Mouse (Mus musculus) activated CD4-positive, CD25-positive, alpha-beta regulatory T cell, adult 4 months (primary cell): Measurements from ENCODE around the gene Insig1. TPM values are rescaled to one million over a fixed set of nuclear protein-coding genes. Genes with fewer than 3 reads are reported as not detected.
A peak's percentile ranks its signal among the peaks of the same experiment; 100 is the strongest.

Experiments
- ATAC-seq: one replicate; pipeline ENCODE4 v1.8.0; 2017
- polyA plus RNA-seq, 2 experiments: library from polyadenylated mRNA; unstranded; fragments of 100-300 nt; shearing (Covaris generic); gene quantifications; one replicate each; pipeline ENCODE4 v1.2.1; 2017

The Insig1 gene
- polyA plus RNA-seq, 2 experiments from 2014 or later: 30.3 to 38.1 TPM

- ATAC-seq: no peak
These were observed 5.9 kb upstream of the Insig1 start for GRCm38 (mm10) chr5:28065275-28065674.

GRCm38 (mm10) chr5:28066311-28066710 is 4.9 kb upstream of the Insig1 start:
- ATAC-seq: no peak

GRCm38 (mm10) chr5:28070149-28070827 is 875 bp upstream of the Insig1 start:
- no peak for ATAC-seq

- ATAC-seq: peak; percentile 78
These were observed 477 bp downstream of the Insig1 start for GRCm38 (mm10) chr5:28071456-28072223.

GRCm38 (mm10) chr5:28079431-28079830 is 8.3 kb downstream of the Insig1 start:
- ATAC-seq: no peak

GRCm38 (mm10) chr5:28081127-28081526 is 10.0 kb downstream of the Insig1 start:
- no peak for ATAC-seq

GRCm38 (mm10) chr5:28081822-28082221 is 10.7 kb downstream of the Insig1 start:
- ATAC-seq: no peak

- no peak for ATAC-seq
These were observed 11.1 kb downstream of the Insig1 start for GRCm38 (mm10) chr5:28082312-28082711.

GRCm38 (mm10) chr5:28082796-28083195 is 11.6 kb downstream of the Insig1 start:
- ATAC-seq: no peak

GRCm38 (mm10) chr5:28084743-28085142 is 13.6 kb downstream of the Insig1 start:
- ATAC-seq: no peak

GRCm38 (mm10) chr5:28090547-28090946 is 19.4 kb downstream of the Insig1 start:
- ATAC-seq: no peak

- ATAC-seq: no peak
These were observed 21.2 kb downstream of the Insig1 start for GRCm38 (mm10) chr5:28092327-28092726.

- ATAC-seq: no peak
These were observed 22.7 kb downstream of the Insig1 start for GRCm38 (mm10) chr5:28093874-28094273.

GRCm38 (mm10) chr5:28094393-28094792 is 23.2 kb downstream of the Insig1 start:
- ATAC-seq: no peak

- ATAC-seq: no peak
These were observed 23.7 kb downstream of the Insig1 start for GRCm38 (mm10) chr5:28094846-28095245.

- no peak for ATAC-seq
These were observed 24.5 kb downstream of the Insig1 start for GRCm38 (mm10) chr5:28095671-28096070.

- ATAC-seq: no peak
These were observed 35.8 kb downstream of the Insig1 start for GRCm38 (mm10) chr5:28106966-28107365.

GRCm38 (mm10) chr5:28107974-28108373 is 36.8 kb downstream of the Insig1 start:
- ATAC-seq: no peak

- ATAC-seq: no peak
These were observed 39.7 kb downstream of the Insig1 start for GRCm38 (mm10) chr5:28110881-28111280.

- ATAC-seq: no peak
These were observed 46.2 kb downstream of the Insig1 start for GRCm38 (mm10) chr5:28117251-28117880.

- no peak for ATAC-seq
These were observed 46.8 kb downstream of the Insig1 start for GRCm38 (mm10) chr5:28117882-28118530.

GRCm38 (mm10) chr5:28118531-28118925 is 47.4 kb downstream of the Insig1 start:
- no peak for ATAC-seq

- no peak for ATAC-seq
These were observed 48.4 kb downstream of the Insig1 start for GRCm38 (mm10) chr5:28119576-28119975.
